Mouse (Mus musculus) embryonic fibroblast, embryonic 13.5 days (primary cell): ENCODE measurements around the gene Psma1.

Experiments
- CTCF ChIP-seq: IDR thresholded peaks from 2 replicates; pipeline ENCODE4 v1.5.1; 2011; ENCODE audit warnings: mild to moderate bottlenecking, control low read depth, low read length, moderate library complexity, borderline replicate concordance; ENCODE audit not compliant: insufficient read depth
- POLR2A ChIP-seq: IDR thresholded peaks from 2 replicates; pipeline ENCODE4 v1.6.1; 2011; ENCODE audit warnings: low read depth, mild to moderate bottlenecking, control low read depth, low read length, moderate library complexity

- TF ChIP-seq CTCF (no peak), POLR2A (no peak)
These were observed 8.5 kb upstream of the Psma1 start for GRCm38 (mm10) chr7:114284296-114284910.
